Mouse (Mus musculus): ENCODE measurements around the gene Gpr158.
"Not testable (repeated sequence)": the region's sequence is repeated elsewhere in the genome, so short reads cannot be mapped to it uniquely, and the experiment has no call there.

The Gpr158 gene

GRCm38 (mm10) chr2:21367345-21368111 lies at the start of gene Gpr158:
TSS of gene Gpr158 (plus strand) at chr2:21367542.
- DNase-seq (ENCODE audit: low read depth), result no peak

DNA sequence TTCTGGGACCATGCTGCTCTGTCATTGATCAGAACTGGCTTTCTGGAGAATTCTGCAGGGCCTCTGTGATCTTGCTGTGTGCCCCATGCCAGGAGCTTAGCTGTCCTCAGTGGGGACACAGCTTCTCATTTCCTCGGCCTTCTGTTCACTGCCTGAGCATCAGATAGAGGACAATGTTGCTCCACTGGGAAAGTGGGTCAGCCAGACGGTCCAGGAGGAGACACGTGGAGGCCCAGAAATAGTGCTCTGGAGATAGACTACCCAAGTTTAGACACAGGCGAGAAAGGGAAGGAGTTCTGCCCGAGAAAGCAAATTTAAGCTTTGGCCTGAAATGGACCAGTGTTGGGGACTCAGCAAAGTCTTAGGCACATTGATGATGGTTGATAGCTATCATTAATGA lies 23.5 kb upstream of the Gpr158 start:
- no peak for DNase-seq (ENCODE audit: low read depth)

GRCm38 (mm10) chr2:21368351-21369170 lies 1.2 kb downstream of the Gpr158 start:
- no peak for DNase-seq (ENCODE audit: low read depth)

- no peak for DNase-seq (ENCODE audit: low read depth)
Observed at GRCm38 (mm10) chr2:21369171-21369485, 1.8 kb downstream of the Gpr158 start.

GRCm38 (mm10) chr2:21369556-21369955 lies 2.2 kb downstream of the Gpr158 start:
- no peak for DNase-seq (ENCODE audit: low read depth)

GRCm38 (mm10) chr2:21379516-21379915 lies 12.2 kb downstream of the Gpr158 start:
- no peak for DNase-seq (ENCODE audit: low read depth)

GRCm38 (mm10) chr2:21392727-21393126 lies 25.4 kb downstream of the Gpr158 start:
- DNase-seq (ENCODE audit: low read depth), result no peak

DNA sequence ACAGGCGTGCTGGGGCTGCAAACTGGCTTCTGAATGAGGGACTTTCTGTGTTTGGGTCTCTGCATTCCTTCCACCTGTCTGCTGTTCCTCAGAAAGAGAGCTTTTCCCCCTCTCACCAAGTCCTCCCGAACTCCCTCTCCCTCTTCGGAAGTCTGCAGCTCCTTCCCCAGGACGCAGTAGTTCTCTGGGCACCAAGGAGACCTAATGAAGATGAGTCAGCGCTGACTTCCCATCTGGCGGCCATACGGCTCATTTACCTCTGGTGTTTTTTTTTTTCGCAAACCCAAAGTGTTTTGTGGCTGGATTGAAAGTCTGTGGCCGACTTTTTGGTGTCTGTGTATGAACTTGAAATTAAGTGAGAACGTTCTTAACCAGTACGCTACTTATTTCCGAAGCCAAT lies 30.0 kb downstream of the Gpr158 start:
- no peak for DNase-seq (ENCODE audit: low read depth)

GRCm38 (mm10) chr2:21399657-21400056 lies 32.3 kb downstream of the Gpr158 start:
- no peak for DNase-seq (ENCODE audit: low read depth)

DNA sequence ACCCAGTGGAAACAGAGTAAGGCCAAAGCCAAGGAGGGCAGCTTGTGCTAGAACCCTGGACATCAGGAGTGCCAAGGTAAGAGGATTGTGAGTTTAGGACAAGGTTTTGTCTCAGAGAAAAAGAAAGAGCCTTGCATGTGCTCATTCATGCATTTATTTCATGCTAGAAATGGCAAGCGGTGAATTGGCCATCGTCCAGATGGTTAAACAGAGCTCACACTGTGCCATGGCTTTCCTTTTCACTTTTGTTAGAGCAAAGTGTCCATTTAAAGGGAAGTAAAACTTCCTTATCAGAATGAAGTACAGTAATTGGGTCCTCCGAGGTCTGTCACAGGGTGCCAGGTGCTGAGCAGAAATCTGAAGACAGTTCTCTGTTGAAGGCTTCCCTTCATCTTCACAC lies 38.3 kb downstream of the Gpr158 start:
- no peak for DNase-seq (ENCODE audit: low read depth)

DNA sequence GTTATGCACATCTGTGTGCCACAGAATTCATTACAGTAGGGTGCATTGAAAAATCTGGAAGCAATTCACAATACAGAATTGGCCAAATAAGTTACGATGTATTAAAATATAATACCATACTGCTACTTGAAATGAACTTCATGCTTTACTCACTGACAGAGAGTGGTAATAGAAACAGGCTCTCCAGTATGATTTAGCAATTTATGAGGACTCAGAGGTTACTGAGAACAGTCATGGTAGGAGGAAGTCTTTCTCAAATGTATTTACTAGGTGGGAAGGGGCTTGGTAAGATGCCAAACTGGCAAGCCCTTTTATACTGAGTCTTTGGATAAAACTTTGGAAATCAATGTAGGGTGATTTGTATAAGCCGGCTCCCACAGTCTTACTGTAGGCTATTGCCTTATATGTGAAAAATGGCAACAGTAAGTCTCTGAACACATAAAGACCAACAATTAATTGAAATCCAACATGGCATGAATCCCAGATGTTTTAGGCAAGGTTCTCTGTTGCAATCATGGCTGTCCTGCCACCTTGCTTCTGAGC lies 40.2 kb downstream of the Gpr158 start:
- no peak for DNase-seq (ENCODE audit: low read depth)

DNA sequence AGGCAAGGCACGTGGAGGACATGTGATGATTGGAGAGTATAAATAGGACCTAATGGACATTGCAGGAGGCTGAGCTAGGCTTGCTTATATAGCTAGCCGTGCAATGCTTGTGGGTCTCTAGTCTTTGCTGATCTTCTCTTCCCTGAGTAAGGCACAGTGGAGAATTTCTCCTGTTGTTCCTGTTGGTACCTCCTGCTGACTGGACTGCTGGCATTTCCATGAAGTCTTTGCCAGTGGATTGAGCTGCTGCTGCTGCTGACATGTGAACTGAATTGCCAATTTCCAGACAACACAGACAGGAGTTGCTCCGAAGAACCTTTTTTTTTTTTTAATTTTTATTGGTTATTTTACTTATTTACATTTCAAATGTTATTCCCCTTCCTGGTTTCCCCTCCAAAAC lies 41.5 kb downstream of the Gpr158 start:
- DNase-seq (ENCODE audit: low read depth), result no peak

- no peak for DNase-seq (ENCODE audit: low read depth)
Observed at GRCm38 (mm10) chr2:21430288-21430687, 62.9 kb downstream of the Gpr158 start.

GRCm38 (mm10) chr2:21431182-21431581 lies 63.8 kb downstream of the Gpr158 start:
- DNase-seq (ENCODE audit: low read depth), result no peak

DNA sequence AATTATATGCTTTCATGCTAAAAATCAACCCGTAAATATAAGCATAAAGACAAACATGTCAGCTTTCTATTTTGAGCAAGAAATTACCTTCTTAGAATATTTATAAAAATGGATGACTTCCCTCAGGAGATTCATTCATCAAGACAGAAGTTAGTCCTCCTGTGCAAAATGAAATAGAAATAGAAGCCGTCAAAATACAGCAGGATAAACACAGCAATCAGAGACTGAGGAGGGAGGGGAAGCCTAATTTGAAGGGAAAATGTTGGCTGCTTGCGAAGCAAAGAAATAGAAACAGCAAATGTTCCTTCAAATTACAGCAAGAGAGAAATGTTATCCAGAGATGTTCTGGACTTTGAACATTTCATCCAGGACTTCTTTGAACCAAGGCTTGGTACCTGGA lies 72.3 kb downstream of the Gpr158 start:
- DNase-seq (ENCODE audit: low read depth), result no peak

GRCm38 (mm10) chr2:21460606-21461005 lies 93.3 kb downstream of the Gpr158 start:
- DNase-seq (ENCODE audit: low read depth), result not testable (repeated sequence)

DNA sequence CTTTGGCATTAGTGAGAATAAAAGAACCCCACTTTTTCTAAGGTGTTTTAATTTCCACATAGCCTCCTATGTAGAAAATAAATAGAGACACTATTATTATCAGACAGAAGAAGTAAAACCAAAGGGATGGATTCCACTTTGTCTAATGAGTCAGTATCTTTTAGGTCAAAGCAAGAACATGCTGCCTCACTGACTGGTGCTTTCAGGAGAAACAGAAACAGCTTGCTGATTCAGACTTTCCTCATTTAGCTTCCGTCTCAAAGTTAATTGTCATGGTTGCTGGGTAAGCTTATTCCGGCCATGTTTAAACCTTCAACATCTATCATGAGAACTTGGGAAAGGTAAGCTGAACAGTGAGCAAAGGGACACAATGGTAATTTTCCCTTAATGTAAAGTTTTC lies 107.6 kb downstream of the Gpr158 start:
- no peak for DNase-seq (ENCODE audit: low read depth)

GRCm38 (mm10) chr2:21496881-21497280 lies 129.5 kb downstream of the Gpr158 start:
- DNase-seq (ENCODE audit: low read depth), result no peak

GRCm38 (mm10) chr2:21497965-21498364 lies 130.6 kb downstream of the Gpr158 start:
- no peak for DNase-seq (ENCODE audit: low read depth)

- DNase-seq (ENCODE audit: low read depth), result no peak
Observed at GRCm38 (mm10) chr2:21499399-21499798, 132.1 kb downstream of the Gpr158 start.

DNA sequence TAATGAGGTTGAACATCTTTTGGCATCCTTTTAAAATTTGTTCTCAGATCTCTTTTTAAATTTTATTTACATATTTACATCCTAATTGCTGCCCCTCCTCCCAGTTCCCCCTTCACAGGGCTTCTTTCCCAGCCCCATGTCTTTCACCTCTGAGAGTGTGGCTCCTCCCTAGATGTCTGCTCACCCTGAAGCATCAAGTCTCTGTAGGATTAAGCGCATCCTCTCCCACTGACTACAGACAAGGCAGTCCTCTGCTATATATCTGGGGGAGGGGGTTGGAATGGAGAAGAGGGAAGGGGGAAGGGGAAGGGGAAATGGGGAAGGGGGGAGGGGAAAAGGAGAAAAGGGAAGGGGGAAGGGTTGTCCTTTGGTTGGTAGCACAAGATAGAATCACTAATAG lies 140.1 kb downstream of the Gpr158 start:
- no peak for DNase-seq (ENCODE audit: low read depth)

GRCm38 (mm10) chr2:21530750-21531149 lies 163.4 kb downstream of the Gpr158 start:
- DNase-seq (ENCODE audit: low read depth), result no peak

- DNase-seq (ENCODE audit: low read depth), result no peak
Observed at GRCm38 (mm10) chr2:21619180-21619579, 251.8 kb downstream of the Gpr158 start.

Data from naive thymus-derived CD4-positive, alpha-beta T cell, adult 2 months (primary cell).